Mouse (Mus musculus) limb, embryonic 14.5 days (tissue): ENCODE data around the gene Pex11g. TPM values are rescaled to one million over a fixed set of nuclear protein-coding genes. Genes with fewer than 3 reads are reported as not detected.

Experiments
- ATAC-seq: fragments of 200-750 bp; cut with Nextera tagmentation; 2 replicates; pipeline ENCODE4 v1.8.0; 2017; ENCODE audit warnings: low read depth, moderate number of reproducible peaks, moderate TSS enrichment; ENCODE audit not compliant: low FRiP score
- DNase-seq: peaks from one replicate; pipeline ENCODE4 v3.0.0-alpha.2; 2015; ENCODE audit warnings: low spot score
- H3K27ac ChIP-seq: fragments of 300-500 bp; sonication (generic); replicated peaks from 2 replicates; pipeline ENCODE4 v1.5.1; 2014; ENCODE audit warnings: low read depth, mild to moderate bottlenecking, low read length, moderate library complexity, mixed read lengths
- H3K27me3 ChIP-seq: fragments of 300-500 bp; sonication (generic); 2 replicates; pipeline ENCODE4 v1.6.1; 2014; ENCODE audit warnings: low read length, mixed read lengths; ENCODE audit not compliant: control insufficient read depth, insufficient read depth
- H3K36me3 ChIP-seq: fragments of 300-500 bp; sonication (generic); 2 replicates; pipeline ENCODE4 v1.6.1; 2014; ENCODE audit warnings: mild to moderate bottlenecking, low read length, moderate library complexity, mixed read lengths; ENCODE audit not compliant: control insufficient read depth, insufficient read depth
- H3K4me1 ChIP-seq: fragments of 300-500 bp; sonication (generic); 2 replicates; pipeline ENCODE4 v1.6.1; 2014; ENCODE audit warnings: antibody characterized with exemption, low read length, mixed read lengths; ENCODE audit not compliant: control insufficient read depth, insufficient read depth
- H3K4me2 ChIP-seq: fragments of 300-500 bp; sonication (generic); replicated peaks from 2 replicates; pipeline ENCODE4 v1.6.1; 2014; ENCODE audit warnings: low read depth, mild to moderate bottlenecking, low read length, moderate library complexity; ENCODE audit not compliant: severe bottlenecking
- H3K4me3 ChIP-seq: fragments of 300-500 bp; sonication (generic); replicated peaks from 2 replicates; pipeline ENCODE4 v1.5.1; 2014; ENCODE audit warnings: low read length
- H3K9ac ChIP-seq: fragments of 300-500 bp; sonication (generic); 2 replicates; pipeline ENCODE4 v1.6.1; 2014; ENCODE audit warnings: mild to moderate bottlenecking, low read depth, low read length, moderate library complexity; ENCODE audit not compliant: severe bottlenecking
- H3K9me3 ChIP-seq: fragments of 300-500 bp; sonication (generic); 2 replicates; pipeline ENCODE4 v1.6.1; 2016; ENCODE audit warnings: low read length; ENCODE audit not compliant: control insufficient read depth
- POLR2A ChIP-seq: fragments of 200-500 bp; IDR thresholded peaks from 2 replicates; pipeline ENCODE4 v1.8.0; 2012; ENCODE audit warnings: inconsistent platforms, mild to moderate bottlenecking, moderate library complexity, borderline replicate concordance; ENCODE audit not compliant: insufficient read depth, insufficient read length; ENCODE audit errors: extremely low read depth
- WGBS: fragments of 180-500 bp; shearing (Covaris S2); extraction: QIAGEN DNeasy Blood & Tissue Kit; methylation state at CpG from one replicate; pipeline ENCODE4 v1.1.7; 2014; 5-methylcytosine and 5-hydroxymethylcytosine counted together
- polyA plus RNA-seq, 2 experiments: library from polyadenylated mRNA; depleted of rRNA in 1 of 2; stranded (reverse) in 1 of 2; unstranded in 1 of 2; fragments of >200 nt; fragmentation: Nextera tagmentation in 1 of 2; extraction: Ambion mirVana in 1 of 2; gene quantifications; 2 replicates each; pipeline versions ENCODE4 v1.2.1 to v1.2.3; 2012 to 2014

Gene Pex11g
- polyA plus RNA-seq, 2 experiments = 4.7 to 6.0 TPM

GRCm38 (mm10) chr8:3463248-3463647, 4.2 kb downstream of the Pex11g start:
- 89% methylated on average over 2 of the region's 2 CpGs for WGBS
- no peak overlapping the region for H3K9ac ChIP-seq
- ATAC-seq (no peak), DNase-seq (no peak)
- H3K4me3 ChIP-seq = no peak overlapping the region
- no peaks in the 10 kb centered on the region for H3K27me3 ChIP-seq
- H3K27ac ChIP-seq = no peak overlapping the region
- no peaks in the 10 kb centered on the region for H3K9me3 ChIP-seq
- H3K4me2 ChIP-seq = no peak overlapping the region
- no peak for TF ChIP-seq POLR2A
- peaks cover 12% of the 10 kb centered on the region for H3K36me3 ChIP-seq
- H3K4me1 ChIP-seq = no peaks in the 10 kb centered on the region

DNA sequence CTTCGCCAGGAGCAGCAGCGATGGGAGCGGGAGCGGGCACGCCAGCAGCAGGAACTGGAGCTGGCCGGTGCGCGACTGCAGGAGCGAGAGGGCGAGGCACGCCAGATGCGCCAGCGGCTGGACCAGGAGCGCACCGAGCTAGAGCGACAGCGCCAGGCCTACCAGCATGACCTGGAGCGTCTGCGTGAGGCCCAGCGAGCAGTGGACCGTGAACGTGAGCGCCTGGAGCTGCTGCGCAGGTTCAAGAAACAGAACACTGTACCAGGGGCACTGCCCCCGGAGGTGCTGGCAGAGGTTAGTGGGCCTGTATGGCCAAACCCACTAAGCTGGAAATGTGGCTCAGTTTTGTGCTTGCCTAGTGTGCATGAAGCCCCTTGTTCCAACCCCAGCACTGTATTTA, 15.5 kb downstream of the Pex11g start:
- Histone ChIP-seq H3K9me3 (no peaks in the 10 kb centered on the region), H3K4me1 (no peaks in the 10 kb centered on the region), H3K9ac (no peak overlapping the region), H3K27me3 (no peaks in the 10 kb centered on the region), H3K36me3 (peaks cover 96% of the 10 kb centered on the region), H3K4me2 (no peak overlapping the region), H3K4me3 (no peak overlapping the region), H3K27ac (no peak overlapping the region)
- DNase-seq (no peak), ATAC-seq (no peak)
- WGBS = 98% methylated on average over 25 of the region's 25 CpGs
- TF ChIP-seq POLR2A = no peak

DNA sequence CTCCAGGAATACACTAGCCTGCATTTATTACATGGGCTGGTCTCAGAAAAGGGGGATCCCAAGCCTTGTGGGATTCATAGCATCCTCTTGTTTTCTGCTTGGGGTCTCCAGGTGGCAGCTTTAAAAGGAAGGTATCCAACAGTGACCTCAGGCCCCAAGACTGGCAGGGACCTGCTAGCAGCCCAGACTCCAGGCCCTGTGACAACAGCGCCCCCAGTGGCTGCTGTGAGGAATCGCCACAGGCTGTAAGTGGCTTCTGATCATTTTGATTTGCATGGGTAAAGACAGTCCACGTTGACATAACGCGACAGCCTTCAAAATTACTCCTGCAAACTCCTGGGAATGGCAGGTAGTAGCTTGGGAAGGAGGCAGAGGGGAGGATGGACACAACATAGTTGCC, 16.8 kb downstream of the Pex11g start:
- TF ChIP-seq POLR2A = no peak
- Histone ChIP-seq H3K4me3 (no peak overlapping the region), H3K36me3 (peaks cover 94% of the 10 kb centered on the region), H3K4me1 (no peaks in the 10 kb centered on the region), H3K9me3 (no peaks in the 10 kb centered on the region), H3K27me3 (no peaks in the 10 kb centered on the region), H3K4me2 (no peak overlapping the region), H3K27ac (no peak overlapping the region), H3K9ac (no peak overlapping the region)
- ATAC-seq (no peak), DNase-seq (no peak)
- 31% methylated on average over 5 of the region's 5 CpGs for WGBS

DNA sequence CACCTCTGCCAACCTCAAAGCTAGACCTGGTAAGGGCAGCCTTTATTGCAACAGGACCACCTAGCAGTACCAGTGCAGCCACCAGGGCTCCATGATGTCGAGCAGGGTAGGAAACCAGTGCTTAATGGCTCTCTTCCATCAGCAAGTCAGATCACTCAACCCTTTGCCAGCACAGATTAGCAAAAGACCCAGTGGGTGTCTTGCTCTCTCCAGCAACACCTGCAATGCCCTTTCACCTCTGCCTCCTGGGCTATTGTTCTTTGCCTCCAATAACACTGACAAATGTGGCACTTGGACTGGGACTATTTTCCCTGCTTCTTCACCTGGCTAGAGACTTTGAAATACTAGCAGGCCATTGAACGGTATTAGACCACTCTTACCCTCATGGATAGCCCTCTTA, 18.3 kb downstream of the Pex11g start:
- peaks cover 86% of the 10 kb centered on the region for H3K36me3 ChIP-seq
- ATAC-seq (no peak), DNase-seq (no peak)
- no peaks in the 10 kb centered on the region for H3K4me1 ChIP-seq
- no peaks in the 10 kb centered on the region for H3K27me3 ChIP-seq
- no peak overlapping the region for H3K4me3 ChIP-seq
- no peak for TF ChIP-seq POLR2A
- 96% methylated on average over 2 of the region's 2 CpGs for WGBS
- no peak overlapping the region for H3K9ac ChIP-seq
- H3K4me2 ChIP-seq = no peak overlapping the region
- no peak overlapping the region for H3K27ac ChIP-seq
- no peaks in the 10 kb centered on the region for H3K9me3 ChIP-seq

- H3K4me3 ChIP-seq = no peak overlapping the region
- no peaks in the 10 kb centered on the region for H3K4me1 ChIP-seq
- no peak for TF ChIP-seq POLR2A
- no peaks in the 10 kb centered on the region for H3K9me3 ChIP-seq
- no peak overlapping the region for H3K4me2 ChIP-seq
- no peak for ATAC-seq
- H3K27me3 ChIP-seq = no peaks in the 10 kb centered on the region
- no peak for DNase-seq
- H3K36me3 ChIP-seq = peaks cover 77% of the 10 kb centered on the region
- H3K9ac ChIP-seq = no peak overlapping the region
- WGBS = 77% methylated on average over 12 of the region's 12 CpGs
- no peak overlapping the region for H3K27ac ChIP-seq
These were observed 28.0 kb downstream of the Pex11g start for GRCm38 (mm10) chr8:3439510-3439909.

DNA sequence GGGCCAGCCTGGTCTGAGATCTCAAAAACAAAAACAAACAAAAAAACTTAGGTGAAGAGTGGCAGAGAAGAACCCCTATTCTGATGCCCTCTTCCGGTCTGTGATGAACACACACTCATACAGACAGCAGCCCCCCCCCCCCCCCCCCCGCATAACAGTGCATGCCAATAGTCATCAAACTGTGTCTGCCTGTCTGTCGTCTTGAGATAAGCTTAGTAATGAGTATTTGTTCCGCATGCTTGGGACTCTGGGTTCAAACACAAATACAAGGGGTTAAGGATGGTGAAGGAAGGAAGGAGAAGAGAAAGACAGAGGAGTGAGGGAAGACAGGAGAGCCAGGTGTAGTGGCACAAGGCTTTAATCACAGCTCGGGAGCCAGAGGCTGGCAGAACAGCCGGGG, 31.0 kb downstream of the Pex11g start:
- H3K36me3 ChIP-seq = peaks cover 85% of the 10 kb centered on the region
- no peak overlapping the region for H3K4me2 ChIP-seq
- 88% methylated on average over 6 of the region's 6 CpGs for WGBS
- TF ChIP-seq POLR2A = no peak
- no peaks in the 10 kb centered on the region for H3K27me3 ChIP-seq
- no peaks in the 10 kb centered on the region for H3K9me3 ChIP-seq
- DNase-seq (no peak), ATAC-seq (no peak)
- no peaks in the 10 kb centered on the region for H3K4me1 ChIP-seq
- no peak overlapping the region for H3K27ac ChIP-seq
- H3K4me3 ChIP-seq = no peak overlapping the region
- no peak overlapping the region for H3K9ac ChIP-seq
